Mouse (Mus musculus) stomach, embryonic 14.5 days (tissue): Measurements from ENCODE around the gene Pstk. TPM values are rescaled to one million over a fixed set of nuclear protein-coding genes. Genes with fewer than 3 reads are reported as not detected.

Source experiments
- ATAC-seq: fragments of 200-750 bp; cut with Nextera tagmentation; 2 replicates; pipeline ENCODE4 v1.8.0; 2017; ENCODE audit warnings: low read depth, moderate TSS enrichment; ENCODE audit not compliant: insufficient number of reproducible peaks, insufficient read depth, low FRiP score
- H3K27ac ChIP-seq: fragments of 300-500 bp; sonication (generic); 2 replicates; pipeline ENCODE4 v1.5.1; 2014; ENCODE audit warnings: mild to moderate bottlenecking, low read length, moderate library complexity, mixed read lengths
- H3K27me3 ChIP-seq: fragments of 300-500 bp; sonication (generic); 2 replicates; pipeline ENCODE4 v1.6.1; 2014; ENCODE audit warnings: low read length, control low read depth, mixed read lengths; ENCODE audit not compliant: control insufficient read depth, insufficient read depth
- H3K36me3 ChIP-seq: fragments of 300-500 bp; sonication (generic); 2 replicates; pipeline ENCODE4 v1.6.1; 2014; ENCODE audit warnings: mild to moderate bottlenecking, control low read depth, low read length, moderate library complexity, mixed read lengths; ENCODE audit not compliant: control insufficient read depth, insufficient read depth
- H3K4me1 ChIP-seq: fragments of 300-500 bp; sonication (generic); 2 replicates; pipeline ENCODE4 v1.6.1; 2014; ENCODE audit warnings: low read length, control low read depth, mixed read lengths; ENCODE audit not compliant: control insufficient read depth, insufficient read depth
- H3K4me2 ChIP-seq: fragments of 300-500 bp; sonication (generic); replicated peaks from 2 replicates; pipeline ENCODE4 v1.6.1; 2014; ENCODE audit warnings: low read depth, low read length, control low read depth
- H3K4me3 ChIP-seq: fragments of 300-500 bp; sonication (generic); 2 replicates; pipeline ENCODE4 v1.5.1; 2014; ENCODE audit warnings: low read depth, low read length, control low read depth
- H3K9ac ChIP-seq: fragments of 300-500 bp; sonication (generic); replicated peaks from 2 replicates; pipeline ENCODE4 v1.6.1; 2014; ENCODE audit warnings: low read depth, mild to moderate bottlenecking, control low read depth, low read length, moderate library complexity, mixed read lengths
- H3K9me3 ChIP-seq: fragments of 300-500 bp; sonication (generic); 2 replicates; pipeline ENCODE4 v1.6.1; 2016; ENCODE audit warnings: low read depth, low read length, control low read depth; ENCODE audit not compliant: control insufficient read depth
- WGBS: fragments of 180-500 bp; shearing (Covaris S2); extraction: QIAGEN DNeasy Blood & Tissue Kit; methylation state at CpG from one replicate; pipeline ENCODE4 v1.1.7; 2014; 5-methylcytosine and 5-hydroxymethylcytosine counted together
- polyA plus RNA-seq: library from polyadenylated mRNA; unstranded; fragments of >200 nt; fragmentation: Nextera tagmentation; extraction: Ambion mirVana; gene quantifications from 2 replicates; pipeline ENCODE4 v1.2.1, GENCODE M21; 2014

Gene Pstk
- 79.4 and 82.8 TPM in 2 replicates for polyA plus RNA-seq

- H3K27ac ChIP-seq = peak within 1 kb of the TSS; percentile 95
- H3K27me3 ChIP-seq = no peaks in the 10 kb centered on the region
- peak within 1 kb of the TSS; percentile 58 for H3K4me3 ChIP-seq
- H3K4me1 ChIP-seq = 0 out of 2 replicates have a peak, but pooled peaks cover 3% of the 10 kb centered on the region
- WGBS = 4% methylated on average over 47 of the region's 47 CpGs
- H3K9me3 ChIP-seq = no peaks in the 10 kb centered on the region
- H3K36me3 ChIP-seq = peaks cover 8% of the 10 kb centered on the region; the same call in 1 of the 2 replicates
- H3K9ac ChIP-seq = peak within 1 kb of the TSS; percentile 73
- ATAC-seq = peak; percentile 94
- H3K4me2 ChIP-seq = peak within 1 kb of the TSS; percentile 55
These were observed at the start of gene Pstk for GRCm38 (mm10) chr7:131370648-131371469. Gene Pstk (plus strand): TSS chr7:131371141.

- H3K9me3 ChIP-seq = no peaks in the 10 kb centered on the region
- no peak for ATAC-seq
- no peak within 1 kb of the TSS for H3K9ac ChIP-seq
- no peaks in the 10 kb centered on the region for H3K27me3 ChIP-seq
- no peak within 1 kb of the TSS for H3K4me3 ChIP-seq
- 67% methylated on average over 2 of the region's 2 CpGs for WGBS
- no peaks in the 10 kb centered on the region for H3K4me1 ChIP-seq
- H3K4me2 ChIP-seq = no peak within 1 kb of the TSS
- H3K36me3 ChIP-seq = no peaks in the 10 kb centered on the region
- H3K27ac ChIP-seq = no peak within 1 kb of the TSS
These were observed 48.7 kb upstream of the Pstk start, which contains the start of gene Cuzd1 for GRCm38 (mm10) chr7:131322192-131322591. Gene Cuzd1 (minus strand): TSS chr7:131322292.

GRCm38 (mm10) chr7:131327054-131327453, 43.9 kb upstream of the Pstk start:
- no peaks in the 10 kb centered on the region for H3K27me3 ChIP-seq
- no peak overlapping the region for H3K27ac ChIP-seq
- WGBS = 83% methylated on average over 5 of the region's 5 CpGs
- H3K4me2 ChIP-seq = no peak overlapping the region
- no peaks in the 10 kb centered on the region for H3K36me3 ChIP-seq
- H3K4me1 ChIP-seq = no peaks in the 10 kb centered on the region
- H3K9ac ChIP-seq = no peak overlapping the region
- H3K9me3 ChIP-seq = no peaks in the 10 kb centered on the region
- ATAC-seq = no peak
- no peak overlapping the region for H3K4me3 ChIP-seq

- no peak within 1 kb of the TSS for H3K9ac ChIP-seq
- WGBS = 88% methylated on average over 5 of the region's 5 CpGs
These were observed 41.5 kb upstream of the Pstk start, which contains the start of gene Fam24b for GRCm38 (mm10) chr7:131329416-131329815. Gene Fam24b (minus strand): TSS chr7:131329516.

GRCm38 (mm10) chr7:131331688-131332087, 39.3 kb upstream of the Pstk start:
- 61% methylated on average over 2 of the region's 2 CpGs for WGBS
- no peak for ATAC-seq
- no peak overlapping the region for H3K27ac ChIP-seq

More at GRCm38 (mm10) chr7:131329416-131329815, 41.5 kb upstream of the Pstk start, which contains the start of gene Fam24b:
- Histone ChIP-seq H3K9me3 (no peaks in the 10 kb centered on the region), H3K27ac (no peak within 1 kb of the TSS), H3K27me3 (no peaks in the 10 kb centered on the region), H3K4me2 (no peak within 1 kb of the TSS), H3K4me1 (no peaks in the 10 kb centered on the region), H3K4me3 (no peak within 1 kb of the TSS), H3K36me3 (no peaks in the 10 kb centered on the region)
- ATAC-seq = no peak

GRCm38 (mm10) chr7:131333564-131333963, 37.4 kb upstream of the Pstk start, which contains the start of gene Fam24a:
Gene Fam24a (plus strand): TSS chr7:131333864.
- ATAC-seq = no peak
- no peaks in the 10 kb centered on the region for H3K36me3 ChIP-seq

More at GRCm38 (mm10) chr7:131331688-131332087, 39.3 kb upstream of the Pstk start:
- Histone ChIP-seq H3K9ac (no peak overlapping the region), H3K4me1 (no peaks in the 10 kb centered on the region), H3K4me3 (no peak overlapping the region), H3K36me3 (no peaks in the 10 kb centered on the region), H3K9me3 (no peaks in the 10 kb centered on the region), H3K4me2 (no peak overlapping the region), H3K27me3 (no peaks in the 10 kb centered on the region)

GRCm38 (mm10) chr7:131337502-131338068, 33.4 kb upstream of the Pstk start:
- H3K9ac ChIP-seq = no peak overlapping the region
- H3K36me3 ChIP-seq = peaks cover 9% of the 10 kb centered on the region; the same call in 1 of the 2 replicates
- ATAC-seq = 0 out of 2 replicates have a peak, but pooled peaks have one; percentile 37
- H3K9me3 ChIP-seq = no peaks in the 10 kb centered on the region
- H3K4me1 ChIP-seq = no peaks in the 10 kb centered on the region
- 31% methylated on average over 8 of the region's 8 CpGs for WGBS
- H3K27ac ChIP-seq = peak overlapping the region; percentile 27; the same call in 1 of the 2 replicates
- no peak overlapping the region for H3K4me2 ChIP-seq
- H3K4me3 ChIP-seq = no peak overlapping the region
- no peaks in the 10 kb centered on the region for H3K27me3 ChIP-seq

More at GRCm38 (mm10) chr7:131333564-131333963, 37.4 kb upstream of the Pstk start, which contains the start of gene Fam24a:
- 42% methylated on average over 1 of the region's 1 CpGs for WGBS
- no peaks in the 10 kb centered on the region for H3K4me1 ChIP-seq
- H3K27ac ChIP-seq = no peak within 1 kb of the TSS
- no peaks in the 10 kb centered on the region for H3K9me3 ChIP-seq
- H3K27me3 ChIP-seq = no peaks in the 10 kb centered on the region
- no peak within 1 kb of the TSS for H3K4me3 ChIP-seq
- H3K9ac ChIP-seq = no peak within 1 kb of the TSS
- no peak within 1 kb of the TSS for H3K4me2 ChIP-seq

GRCm38 (mm10) chr7:131345856-131346541, 24.9 kb upstream of the Pstk start:
- Histone ChIP-seq H3K4me3 (no peak overlapping the region), H3K4me2 (no peak overlapping the region), H3K36me3 (peaks cover 48% of the 10 kb centered on the region), H3K27ac (no peak overlapping the region), H3K4me1 (no peaks in the 10 kb centered on the region), H3K9ac (no peak overlapping the region), H3K27me3 (no peaks in the 10 kb centered on the region), H3K9me3 (no peaks in the 10 kb centered on the region)
- WGBS = 81% methylated on average over 7 of the region's 7 CpGs
- ATAC-seq = no peak
